Mouse (Mus musculus) heart, postnatal 4 days (tissue): ENCODE data around the gene Bcl11b. TPM values are rescaled to one million over a fixed set of nuclear protein-coding genes. Genes with fewer than 3 reads are reported as not detected.

Source experiments
- DNase-seq: peaks from one replicate; pipeline ENCODE4 v3.0.0; 2021
- total RNA-seq, 2 experiments: library from RNA; stranded (reverse); gene quantifications; 2 replicates each; pipeline ENCODE4 v1.2.3; 2021

Gene Bcl11b
- total RNA-seq, 2 experiments from 2014 or later = 1.5 to 1.6 TPM

DNA sequence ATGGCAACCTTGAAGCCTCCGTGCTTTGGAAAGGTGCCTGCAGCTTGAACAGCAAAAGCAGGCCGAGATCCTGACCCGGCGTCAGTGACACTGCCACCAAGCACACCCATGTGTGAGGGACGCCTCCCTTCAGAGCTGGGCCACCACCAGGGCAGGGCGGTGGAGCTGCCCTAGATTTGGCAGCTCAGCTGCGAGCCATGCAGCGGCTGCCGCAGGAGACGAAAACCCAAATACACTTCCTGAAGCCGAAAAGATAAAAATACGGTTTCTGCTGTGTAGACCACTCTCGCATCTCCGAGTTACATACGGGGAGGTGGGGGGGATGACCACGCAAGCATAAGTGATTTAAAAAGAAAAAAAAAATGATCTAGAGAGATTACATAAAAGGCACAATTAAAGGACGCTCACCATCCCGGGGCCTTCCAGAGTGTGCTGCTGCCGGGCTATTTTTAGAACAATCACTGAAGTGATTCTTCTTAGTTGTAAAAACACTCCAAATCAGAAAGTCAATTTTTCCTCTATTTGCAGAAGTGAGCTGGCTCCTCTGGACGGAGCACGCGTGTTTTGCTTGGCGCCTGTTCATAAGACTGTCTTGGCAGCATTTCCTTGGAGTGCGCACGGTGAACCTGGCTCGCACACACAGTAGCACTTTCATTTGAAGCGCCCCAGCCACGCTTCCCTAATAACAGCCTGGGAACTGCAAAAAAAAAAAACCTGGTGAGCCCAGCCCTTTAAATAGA lies 72.6 kb downstream of the Bcl11b start:
- peak; percentile 68 for DNase-seq

DNA sequence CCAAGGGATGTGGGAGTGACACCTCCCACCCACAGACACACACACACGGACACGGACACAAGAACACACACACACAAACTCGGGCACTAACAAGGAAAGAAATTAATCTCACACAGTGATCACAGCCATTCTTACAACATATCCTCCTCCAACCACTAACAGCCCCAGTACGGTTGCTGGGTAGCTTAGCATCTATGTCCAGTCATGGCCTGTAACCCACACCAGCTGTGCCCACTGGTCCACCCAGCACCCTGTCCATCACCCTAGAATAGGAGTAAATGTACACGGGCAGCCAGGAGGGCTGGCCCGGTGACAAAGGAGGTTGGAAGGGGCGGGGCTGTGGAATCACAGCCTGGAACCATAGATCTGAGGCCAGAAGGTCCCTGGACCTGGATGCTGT lies 74.5 kb downstream of the Bcl11b start:
- DNase-seq = no peak

DNA sequence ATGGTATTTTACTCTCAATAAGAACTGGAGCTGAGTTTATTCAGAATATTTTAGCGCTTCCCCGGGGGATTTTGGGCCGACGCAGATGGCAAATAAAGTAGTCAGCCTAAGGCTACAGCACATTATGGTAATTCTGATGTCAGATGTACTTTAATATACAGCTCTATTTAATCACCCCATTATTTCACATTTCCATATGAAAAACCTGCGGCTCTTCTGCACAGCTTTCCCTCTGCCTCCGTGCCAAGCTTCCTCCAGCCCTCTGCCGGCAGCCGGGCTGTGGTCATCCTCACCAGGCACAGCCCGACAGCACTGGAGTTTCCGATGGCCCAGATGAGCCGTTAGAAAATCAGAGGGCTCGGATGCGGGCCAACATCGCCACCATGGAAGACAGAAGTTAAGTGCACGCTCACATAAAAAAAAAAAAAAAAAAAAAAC lies 74.9 kb downstream of the Bcl11b start:
- DNase-seq = no peak

DNA sequence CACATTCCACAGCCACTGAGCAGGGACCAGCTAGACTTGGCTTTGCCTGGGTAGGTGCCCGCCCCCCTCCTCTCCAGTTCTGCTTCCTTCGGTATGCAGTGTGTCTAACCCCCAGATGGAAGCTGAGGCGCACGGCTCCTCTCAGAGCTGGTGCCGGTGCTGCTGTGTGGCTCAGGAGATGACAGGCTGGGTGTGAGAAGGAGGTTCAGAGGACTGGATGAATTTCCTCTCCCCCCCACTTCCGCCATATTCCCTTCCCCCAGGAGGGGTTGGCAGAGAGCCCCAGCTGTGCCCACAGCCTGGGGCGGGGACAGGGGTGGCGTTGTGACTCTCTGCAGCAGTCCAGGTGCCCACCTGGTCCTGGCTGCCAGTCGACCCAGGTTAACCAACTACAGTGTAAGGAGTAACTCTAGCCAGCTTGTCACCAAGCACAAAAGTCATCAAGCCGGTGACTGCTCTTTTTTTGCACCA lies 75.4 kb downstream of the Bcl11b start:
- DNase-seq = no peak

DNA sequence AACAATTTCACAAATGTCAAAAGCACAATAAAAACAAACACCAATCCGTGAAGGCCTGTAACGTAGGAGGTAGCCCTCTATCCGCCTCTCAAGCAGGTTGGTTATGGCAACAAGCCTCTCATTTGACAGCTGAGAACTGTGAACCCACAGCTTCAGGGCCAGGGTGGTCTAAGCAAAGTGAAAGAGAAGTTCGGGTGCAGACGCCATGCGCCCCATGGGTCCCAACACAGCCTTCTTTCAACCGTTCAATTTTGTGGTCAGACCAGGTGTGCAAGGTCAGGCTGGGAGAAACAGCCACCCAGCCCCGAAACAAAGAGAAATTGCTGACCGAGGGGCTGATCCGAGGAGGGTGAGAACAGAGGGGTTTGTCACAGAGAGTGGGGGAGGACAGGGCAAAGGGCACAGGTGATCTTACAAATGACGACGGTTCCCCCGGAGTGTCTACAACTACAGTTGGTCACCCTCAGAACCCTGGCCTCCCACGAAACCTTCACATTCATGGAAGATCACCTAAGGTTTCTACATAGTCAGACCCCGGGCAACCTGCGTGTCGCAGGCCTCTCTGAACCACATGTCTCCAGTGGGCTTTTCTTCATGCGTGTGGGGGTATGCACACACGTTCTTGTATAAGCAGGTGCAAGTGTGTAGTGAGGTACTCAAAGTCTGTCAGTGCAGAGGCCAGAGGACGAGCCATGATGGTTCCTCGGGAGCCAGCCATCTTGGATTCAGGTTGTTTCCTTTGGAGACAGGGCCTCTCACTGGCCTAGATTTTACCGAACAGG lies 77.1 kb downstream of the Bcl11b start:
- DNase-seq = no peak

DNA sequence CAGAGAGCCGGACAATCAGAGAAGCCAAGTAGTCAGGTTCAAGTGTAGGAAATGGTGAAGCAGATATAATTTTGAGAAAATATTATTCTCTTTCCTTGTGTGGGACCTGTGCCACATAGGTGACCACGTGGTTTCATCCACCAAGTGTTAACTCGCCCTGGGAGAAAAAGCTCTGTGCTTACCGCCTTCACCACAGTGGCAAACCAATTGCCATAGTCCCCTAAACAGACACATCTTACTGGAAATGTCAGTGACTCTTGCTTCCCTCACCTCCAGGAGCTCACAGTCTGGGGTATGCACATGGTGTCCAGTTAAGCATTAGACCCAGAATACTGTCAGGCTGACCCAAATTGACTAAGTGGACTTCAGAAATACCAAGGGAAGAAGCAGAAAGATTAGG lies 78.7 kb downstream of the Bcl11b start:
- DNase-seq = no peak

DNA sequence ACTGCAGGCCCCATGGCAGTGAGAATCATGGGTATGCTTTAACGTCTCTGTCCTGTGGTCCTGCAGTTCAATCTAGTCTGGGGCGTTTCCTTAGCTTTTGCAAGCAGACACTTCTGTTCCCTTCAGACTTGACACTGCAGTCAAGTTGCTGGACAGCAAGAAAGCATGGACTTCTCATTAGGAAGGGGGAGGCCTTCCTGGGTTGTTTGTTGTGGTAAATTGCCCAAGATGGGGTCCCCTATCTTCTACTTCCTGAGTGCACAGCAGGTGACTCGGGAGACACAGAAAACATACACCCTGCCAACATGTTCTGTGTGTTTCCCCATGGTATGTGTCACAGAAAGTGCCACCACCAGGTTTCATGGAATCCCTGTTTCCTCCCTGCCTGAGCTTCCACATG lies 79.4 kb downstream of the Bcl11b start:
- no peak for DNase-seq

DNA sequence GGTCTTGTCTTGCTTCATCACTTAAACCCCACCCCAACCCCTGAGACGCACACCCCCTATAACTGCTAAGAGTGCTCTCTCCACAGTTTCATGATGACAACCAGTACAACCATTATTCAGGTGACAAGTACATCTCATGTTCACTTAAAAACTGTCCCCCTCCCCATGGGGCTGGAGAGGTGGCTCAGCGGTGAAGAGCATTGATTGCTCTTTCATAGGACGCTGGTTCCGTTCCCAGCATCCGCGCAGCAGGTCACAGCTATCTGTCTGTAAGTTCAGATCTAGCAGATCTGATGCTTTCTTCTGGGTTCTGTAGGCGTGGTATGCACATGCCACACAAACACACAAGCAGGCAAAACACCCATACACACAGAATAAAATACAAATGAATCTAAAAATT lies 81.2 kb downstream of the Bcl11b start:
- no peak for DNase-seq

DNA sequence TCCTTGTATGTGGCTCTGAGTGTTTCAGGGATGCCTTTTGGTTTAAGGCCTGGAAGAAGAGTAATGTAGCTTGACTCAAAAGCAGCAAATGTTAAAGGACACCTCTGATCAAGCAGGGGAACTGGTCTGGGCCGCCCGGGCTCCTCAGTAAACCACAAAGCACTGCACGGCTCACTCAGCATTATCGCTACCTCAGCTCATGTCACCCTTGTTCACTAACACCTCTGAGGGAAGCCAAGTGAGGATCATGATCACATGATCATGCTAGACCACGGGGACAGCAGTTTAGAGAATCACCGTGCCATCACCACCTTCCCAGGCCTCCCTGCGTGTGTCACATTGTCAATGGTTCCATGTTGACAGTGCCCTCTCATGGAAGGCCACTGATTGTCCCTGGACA lies 81.8 kb downstream of the Bcl11b start:
- no peak for DNase-seq

DNA sequence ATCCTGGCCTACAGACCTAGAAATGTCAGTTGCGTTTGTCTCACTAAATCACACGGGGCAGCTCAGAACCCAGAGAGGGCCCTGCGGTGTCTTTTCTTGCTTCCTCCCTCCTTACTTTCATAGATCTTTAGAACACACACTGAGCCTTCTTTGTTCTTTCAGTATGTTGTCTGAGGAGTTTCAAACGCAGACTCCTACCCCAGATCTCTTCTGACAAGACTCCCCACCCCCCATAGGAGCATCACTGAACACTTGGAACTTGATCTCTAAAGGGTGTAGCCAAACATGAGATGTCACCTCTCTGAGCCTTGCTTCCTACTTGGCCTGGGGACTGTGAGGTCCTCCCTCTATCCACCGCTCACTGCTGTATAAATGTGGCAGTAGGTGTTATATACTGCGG lies 82.2 kb downstream of the Bcl11b start:
- no peak for DNase-seq

DNA sequence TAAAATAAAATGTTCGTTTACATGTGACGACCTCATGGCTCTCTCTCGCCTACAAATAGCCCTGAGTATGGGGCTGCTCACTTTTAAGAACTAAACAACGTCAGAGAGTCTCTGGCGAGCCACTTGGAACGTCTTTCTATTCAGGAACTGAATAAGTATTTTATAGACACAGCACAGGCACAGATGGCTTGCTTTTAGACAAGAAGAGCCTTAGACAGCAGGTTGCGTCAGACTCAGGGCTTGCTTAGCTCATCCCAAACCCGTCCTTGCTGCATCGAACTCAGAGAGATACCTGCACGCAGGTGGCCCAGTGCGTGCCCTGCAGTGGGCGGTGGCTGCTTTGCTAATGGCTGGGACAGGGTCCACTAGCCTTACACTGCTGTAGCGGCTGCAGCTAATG lies 82.7 kb downstream of the Bcl11b start:
- no peak for DNase-seq

DNA sequence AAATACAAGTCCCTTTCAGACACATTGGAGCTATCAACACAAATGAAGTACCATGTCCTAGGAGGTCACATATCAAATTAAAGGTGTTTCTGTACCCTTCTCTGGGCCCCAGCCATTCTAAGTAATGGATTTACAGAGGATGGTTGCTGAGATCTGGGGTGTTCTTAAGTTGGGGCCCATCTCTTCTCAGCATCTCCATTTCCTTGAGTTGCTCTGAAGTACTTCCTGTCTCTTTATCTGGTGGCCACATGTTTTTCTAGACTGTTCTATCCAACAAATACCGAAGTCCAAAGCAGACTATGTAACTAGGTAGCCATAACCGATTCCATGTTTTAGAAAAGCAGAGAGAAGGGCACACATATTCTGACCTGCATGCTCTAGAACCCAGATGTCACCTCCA lies 83.3 kb downstream of the Bcl11b start:
- DNase-seq = no peak

DNA sequence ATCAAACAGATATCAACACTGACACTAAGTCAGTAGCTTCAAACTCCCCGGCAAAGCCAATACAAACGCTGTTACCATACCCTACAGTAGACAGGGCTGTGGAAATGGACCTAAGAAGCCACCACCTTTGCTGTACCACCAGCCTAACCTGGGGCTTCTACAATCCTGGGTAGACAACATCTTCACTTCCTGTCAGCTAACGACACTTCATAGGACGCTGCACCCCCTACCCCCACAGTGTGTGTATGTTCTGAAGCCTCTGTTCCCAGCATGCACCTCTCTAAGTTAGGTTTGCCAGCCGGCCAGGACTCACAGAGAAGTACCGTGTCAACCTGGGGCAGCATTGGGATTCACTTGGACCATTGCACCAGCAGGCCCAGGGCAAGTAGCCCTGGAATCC lies 84.6 kb downstream of the Bcl11b start:
- no peak for DNase-seq

DNA sequence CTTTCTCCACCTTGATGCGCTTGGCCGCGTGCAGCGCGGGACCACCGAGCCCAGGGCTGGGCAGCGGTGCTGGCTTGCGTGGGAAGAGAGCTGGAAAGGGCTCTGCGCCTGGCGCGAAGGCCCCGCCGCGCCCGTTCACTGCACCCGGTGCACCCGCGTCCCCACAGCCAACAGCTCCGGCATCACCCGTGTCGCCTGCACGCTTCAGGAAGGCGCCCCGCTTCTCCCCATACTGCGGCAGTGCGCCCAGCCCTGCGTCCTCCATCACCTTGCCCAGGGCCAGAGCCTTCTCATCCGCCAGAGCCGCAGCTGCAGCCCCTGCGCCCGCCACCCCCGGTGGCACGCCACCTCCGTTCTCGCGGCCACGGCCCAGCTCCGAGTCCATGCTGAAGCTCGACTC lies 87.4 kb downstream of the Bcl11b start:
- no peak for DNase-seq

DNA sequence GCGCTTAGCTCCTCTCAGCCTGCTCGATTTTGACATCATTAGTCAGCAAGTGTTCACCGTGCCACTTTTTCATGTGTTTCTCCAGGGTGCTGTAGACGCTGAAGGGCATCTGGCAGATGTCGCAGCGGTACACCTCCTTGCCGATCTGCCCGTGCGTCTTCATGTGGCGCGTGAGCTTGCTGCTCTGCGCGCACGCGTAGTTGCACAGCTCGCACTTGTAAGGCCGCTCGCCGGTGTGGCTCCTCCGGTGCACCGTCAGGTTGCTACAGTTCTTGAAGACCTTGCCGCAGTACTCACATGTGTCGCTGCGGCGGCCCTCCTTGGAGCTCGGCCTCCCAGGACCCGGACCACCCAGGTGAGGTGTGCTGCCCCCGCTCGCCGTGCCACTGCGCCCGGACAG lies 88.0 kb downstream of the Bcl11b start:
- no peak for DNase-seq

DNA sequence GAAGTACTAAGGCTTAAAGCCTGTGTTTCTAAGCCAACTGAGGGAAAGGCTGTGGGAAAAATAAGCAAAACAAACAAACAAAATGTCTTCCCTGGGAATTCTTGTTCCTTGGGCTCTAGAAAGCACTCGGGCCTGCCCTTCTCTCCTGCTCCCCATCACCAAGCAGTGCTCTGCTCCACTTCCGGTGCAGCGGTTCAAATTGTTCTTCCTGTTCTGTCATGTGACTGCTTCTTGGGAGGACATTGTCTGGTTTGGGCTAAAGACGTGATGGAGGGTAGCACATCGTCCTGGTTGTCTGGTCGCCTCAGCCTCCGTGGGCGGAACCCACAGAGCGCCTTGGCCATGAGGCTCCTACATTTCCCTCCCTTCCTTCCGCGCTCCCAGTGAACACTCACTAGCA lies 94.6 kb downstream of the Bcl11b start:
- DNase-seq = no peak

DNA sequence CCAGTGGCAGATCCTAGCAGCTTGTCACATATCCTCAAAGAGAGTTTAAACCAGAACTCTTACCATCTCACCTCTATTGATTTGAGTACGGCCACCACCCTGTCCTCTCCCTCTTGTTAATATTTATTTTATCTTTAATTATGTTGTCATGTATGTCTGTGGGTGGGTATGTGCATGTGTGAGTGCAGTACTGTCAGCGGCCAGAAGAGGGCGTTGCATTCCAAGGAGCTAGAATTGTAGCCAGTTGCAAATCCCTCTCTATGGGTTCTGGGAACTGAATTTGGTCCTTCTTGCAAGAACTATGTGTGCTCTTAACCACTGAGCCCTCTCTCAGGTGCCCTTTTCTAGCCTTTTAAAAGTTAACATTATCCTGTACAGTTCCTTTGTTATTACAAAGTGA lies 98.1 kb downstream of the Bcl11b start:
- DNase-seq = no peak

DNA sequence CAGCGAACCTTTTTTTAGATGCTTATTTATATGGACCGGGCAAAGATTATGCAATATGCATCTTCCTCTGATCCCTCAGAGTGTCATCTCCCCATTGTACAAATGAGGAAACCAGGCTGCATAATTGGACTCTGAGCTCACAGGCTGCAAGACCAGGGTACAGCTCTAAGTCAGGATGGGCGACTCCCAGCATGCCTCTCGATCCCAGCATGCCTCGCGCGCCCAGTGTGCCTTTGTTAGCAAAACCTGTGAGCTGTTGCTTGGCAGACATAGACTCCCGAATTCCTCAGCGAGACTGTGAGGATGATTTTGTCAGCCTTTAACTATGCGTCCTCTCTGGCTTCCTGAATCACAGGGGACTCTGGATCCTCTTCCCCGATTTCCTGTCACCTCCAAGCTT lies 98.9 kb downstream of the Bcl11b start:
- DNase-seq = no peak

DNA sequence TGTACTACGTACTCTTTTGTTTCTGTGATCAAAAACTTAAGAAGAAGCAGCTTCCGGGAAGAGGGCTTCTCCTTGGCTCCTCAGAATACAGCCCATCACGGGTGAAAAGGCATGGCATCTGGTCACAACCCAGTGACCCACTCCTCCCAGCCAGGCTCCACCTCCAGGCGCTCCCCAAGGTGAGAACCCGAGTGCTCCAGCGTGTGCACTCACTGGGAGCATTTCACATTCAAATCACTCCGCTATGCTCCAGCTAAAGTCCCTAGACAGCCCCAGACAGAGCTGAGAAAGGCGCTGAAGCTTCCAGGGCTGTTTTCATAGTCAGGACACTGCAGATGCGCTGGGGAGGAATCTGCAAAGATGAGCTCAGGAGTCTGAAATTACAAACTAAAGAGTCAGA lies 99.5 kb downstream of the Bcl11b start:
- no peak for DNase-seq

DNA sequence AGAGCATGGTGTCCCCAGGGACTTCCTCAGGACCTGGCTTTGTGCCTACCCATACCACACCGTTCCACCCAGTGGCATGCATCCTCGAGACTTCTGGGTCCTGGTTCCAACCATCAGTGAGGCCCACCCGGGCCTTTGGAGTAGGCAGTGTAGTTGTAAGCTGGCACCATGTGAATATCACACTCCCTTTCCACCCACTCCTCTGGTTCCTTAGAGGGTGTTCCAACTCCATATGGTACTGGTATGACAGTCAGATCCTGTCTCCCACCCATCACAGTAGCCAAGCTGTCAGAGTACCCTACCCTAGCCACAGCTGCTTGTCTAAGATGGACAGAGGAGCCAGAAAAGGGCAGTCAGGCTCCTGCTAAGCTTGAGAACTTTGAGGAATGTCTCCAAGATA lies 112.0 kb downstream of the Bcl11b start:
- DNase-seq = no peak

DNA sequence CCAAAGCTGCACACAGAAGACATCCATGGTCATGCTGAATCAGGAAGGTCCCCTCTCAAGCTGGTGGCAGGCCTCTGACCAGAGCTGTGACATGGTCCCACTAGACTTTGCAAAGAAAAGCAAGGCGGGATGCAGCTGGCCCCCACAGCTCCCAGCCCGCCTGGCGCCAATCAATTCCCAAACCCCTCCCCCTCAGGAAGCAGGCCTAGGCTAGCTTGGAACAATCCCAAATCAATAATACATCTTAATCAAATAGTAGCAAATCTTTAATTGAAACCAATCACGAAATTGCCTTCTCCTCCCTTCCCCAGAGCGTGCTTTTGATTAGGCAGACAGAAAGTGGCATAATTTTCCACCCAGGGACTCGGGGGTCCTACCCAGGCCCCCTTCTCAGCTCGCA lies 113.1 kb downstream of the Bcl11b start:
- DNase-seq = no peak

DNA sequence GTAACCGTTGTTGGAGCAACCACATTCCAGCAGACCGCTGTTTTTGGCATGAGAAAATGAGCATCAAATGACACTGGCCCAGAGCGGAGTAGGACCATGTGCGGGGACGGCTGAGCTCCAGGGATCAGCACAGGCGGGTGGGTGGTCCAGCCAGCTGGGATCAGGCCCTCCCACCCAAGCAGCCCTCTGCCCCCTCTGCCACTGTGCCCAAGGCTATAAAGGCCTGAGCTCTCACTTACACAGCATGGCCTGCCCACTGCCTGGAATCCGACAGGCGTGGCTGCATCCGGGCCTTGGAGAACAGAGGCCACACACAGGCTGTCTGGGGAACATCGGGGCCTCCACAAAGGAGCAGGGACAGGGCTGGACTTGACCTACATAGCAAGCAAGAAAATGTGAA lies 113.6 kb downstream of the Bcl11b start:
- no peak for DNase-seq

DNA sequence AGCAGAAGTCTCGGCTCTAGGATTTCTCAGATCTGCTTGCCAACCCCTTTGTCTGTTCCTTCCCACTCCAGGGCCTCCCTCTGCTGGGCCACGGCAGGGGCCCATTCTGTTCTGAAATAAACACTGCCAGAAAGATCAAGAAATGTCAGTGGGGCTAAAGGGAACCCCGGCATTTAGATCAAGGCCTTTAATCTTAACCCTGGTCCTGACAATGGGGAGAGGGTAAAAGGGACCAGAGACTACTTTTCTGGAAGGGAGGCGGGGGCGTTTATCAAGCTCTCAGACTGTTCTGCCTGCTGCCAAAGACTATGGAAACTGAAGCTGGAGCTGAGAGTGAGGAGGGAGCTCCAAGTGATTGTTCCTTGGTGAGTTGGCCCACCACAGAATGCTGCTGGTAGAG lies 114.8 kb downstream of the Bcl11b start:
- DNase-seq = no peak

DNA sequence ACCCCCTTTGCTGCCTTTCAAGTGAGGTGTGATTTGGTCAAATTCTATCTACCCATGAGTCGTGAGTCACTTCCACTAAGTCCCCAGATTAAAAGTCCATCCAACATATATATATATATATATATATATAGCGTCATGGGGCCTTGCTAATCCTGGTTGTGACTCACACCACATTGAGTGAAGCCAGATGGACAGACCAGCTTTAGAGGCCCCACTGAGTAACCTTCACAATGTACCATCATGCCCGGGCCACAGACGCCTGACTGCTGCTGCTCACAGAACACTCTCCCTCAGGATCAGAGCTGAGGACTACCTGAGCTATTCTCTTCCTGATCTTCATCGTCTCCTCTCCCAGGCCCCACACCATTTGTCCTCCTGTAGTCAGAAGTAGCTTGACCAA lies 115.4 kb downstream of the Bcl11b start:
- DNase-seq = no peak
